Mouse (Mus musculus) lung, postnatal 0 days (tissue): ENCODE results near the gene Klc3.

Experiments
- CTCF ChIP-seq: IDR thresholded peaks from 2 replicates; pipeline ENCODE4 v1.5.1; 2016; ENCODE audit warnings: antibody characterized with exemption, mild to moderate bottlenecking
- EP300 ChIP-seq: IDR thresholded peaks from 2 replicates; pipeline ENCODE4 v1.6.1; 2016; ENCODE audit warnings: antibody characterized with exemption, mild to moderate bottlenecking, control low read depth

DNA sequence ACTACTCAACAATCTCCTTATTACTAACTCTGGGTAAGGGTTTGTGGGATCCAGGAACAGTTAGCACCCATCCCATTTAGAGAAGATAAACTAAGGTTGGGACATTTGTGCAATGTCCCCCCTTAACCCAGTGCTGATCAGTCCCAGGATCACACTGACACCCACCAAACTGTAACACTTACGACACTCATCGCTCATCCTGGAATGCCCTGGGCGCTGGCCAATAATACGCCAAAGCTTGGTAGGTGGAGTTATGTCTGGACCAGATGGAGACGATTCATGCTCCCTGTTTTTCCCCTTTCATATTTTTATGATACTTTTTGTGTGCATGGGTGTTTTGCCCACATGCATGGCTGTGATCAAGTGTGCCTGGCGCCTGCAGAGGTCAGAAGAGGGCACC, 26.5 kb upstream of the Klc3 start:
- TF ChIP-seq CTCF: no peak
- TF ChIP-seq EP300: no peak
